Mouse (Mus musculus) CH12.LX (cell line): ENCODE results near the gene Spata48.

Experiments used
- CHD2 ChIP-seq: IDR thresholded peaks from 2 replicates; pipeline ENCODE4 v1.6.1; 2011; ENCODE audit warnings: low read length, improper control_type of control experiment
- CTCF ChIP-seq, 2 experiments: IDR thresholded peaks in 1 of 2; conservative IDR thresholded peaks in 1 of 2; 2 replicates each; pipeline ENCODE4 v1.5.1; 2011 to 2012; ENCODE audit warnings: low read depth in 2 of 2, low read length in 2 of 2, improper control_type of control experiment in 1 of 2, inconsistent platforms in 1 of 2, mild to moderate bottlenecking in 1 of 2, moderate library complexity in 1 of 2
- ETS1 ChIP-seq: conservative IDR thresholded peaks from 2 replicates; pipeline ENCODE4 v1.6.1; 2012; ENCODE audit warnings: low read depth, mild to moderate bottlenecking, inconsistent platforms, low read length, improper control_type of control experiment, moderate library complexity
- JUND ChIP-seq: conservative IDR thresholded peaks from 2 replicates; pipeline ENCODE4 v1.6.1; 2011; ENCODE audit warnings: low read depth, low read length, improper control_type of control experiment
- MAZ ChIP-seq: IDR thresholded peaks from 2 replicates; pipeline ENCODE4 v1.6.1; 2012; ENCODE audit warnings: low read depth, mild to moderate bottlenecking, inconsistent platforms, low read length, improper control_type of control experiment, moderate library complexity
- NELFE ChIP-seq: IDR thresholded peaks from 2 replicates; pipeline ENCODE4 v1.6.1; 2011; ENCODE audit warnings: low read depth, low read length, improper control_type of control experiment
- POLR2A ChIP-seq: IDR thresholded peaks from 2 replicates; pipeline ENCODE4 v1.6.1; 2011; ENCODE audit warnings: low read depth, mild to moderate bottlenecking, improper control_type of control experiment, low read length
- SMC3 ChIP-seq: IDR thresholded peaks from 2 replicates; pipeline ENCODE4 v1.6.1; 2011; ENCODE audit warnings: low read depth, low read length, improper control_type of control experiment
- USF1 ChIP-seq: IDR thresholded peaks from 2 replicates; pipeline ENCODE4 v1.6.1; 2014; ENCODE audit warnings: low read depth, mild to moderate bottlenecking, inconsistent platforms, low read length, improper control_type of control experiment

DNA sequence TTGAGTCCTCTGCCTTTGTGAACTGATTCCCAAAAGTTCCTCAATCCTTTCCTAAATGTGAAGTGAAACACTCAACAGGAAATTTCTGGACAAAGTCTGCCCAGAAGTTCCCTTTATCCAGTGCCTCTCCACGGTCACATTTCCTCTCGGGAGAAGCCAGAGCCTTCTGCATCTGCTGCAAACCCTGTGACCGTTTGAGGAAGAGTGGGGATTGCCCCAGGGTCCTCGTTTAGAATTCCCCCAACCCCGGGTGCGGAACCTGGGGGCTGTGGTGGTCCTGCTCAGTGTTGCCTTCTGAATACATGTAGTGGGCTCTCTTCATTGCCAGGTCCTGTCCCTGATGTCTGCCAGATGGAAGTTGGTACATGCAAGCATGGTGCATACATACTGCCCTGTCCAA lies 67.3 kb downstream of the Spata48 start:
- no peak for TF ChIP-seq ETS1
- TF ChIP-seq CTCF (conservative IDR thresholded peaks at IDR 0.05 in 1 of 2, IDR thresholded peaks at IDR 0.05 in 1 of 2; ENCODE audit: low read depth in 2 of 2, low read length in 2 of 2): no peak
- no peak for TF ChIP-seq JUND
- no peak; the same call in 1 of the 2 replicates for TF ChIP-seq POLR2A
- TF ChIP-seq MAZ: no peak
- TF ChIP-seq USF1: no peak
- no peak for TF ChIP-seq NELFE
- TF ChIP-seq CHD2: no peak
- TF ChIP-seq SMC3: no peak
